Mouse (Mus musculus) gastrocnemius, postnatal 10 days (tissue): ENCODE results near the gene Fbxo42. TPM values are rescaled to one million over a fixed set of nuclear protein-coding genes. Genes with fewer than 3 reads are reported as not detected.

Experiments
- DNase-seq: peaks from one replicate; pipeline ENCODE4 v3.0.0; 2021; ENCODE audit warnings: mixed read lengths
- total RNA-seq, 2 experiments: library from RNA; stranded (reverse); gene quantifications; 2 replicates each; pipeline ENCODE4 v1.2.3; 2021

Fbxo42 gene
- total RNA-seq, 2 experiments from 2014 or later = 10.0 to 11.4 TPM

DNA sequence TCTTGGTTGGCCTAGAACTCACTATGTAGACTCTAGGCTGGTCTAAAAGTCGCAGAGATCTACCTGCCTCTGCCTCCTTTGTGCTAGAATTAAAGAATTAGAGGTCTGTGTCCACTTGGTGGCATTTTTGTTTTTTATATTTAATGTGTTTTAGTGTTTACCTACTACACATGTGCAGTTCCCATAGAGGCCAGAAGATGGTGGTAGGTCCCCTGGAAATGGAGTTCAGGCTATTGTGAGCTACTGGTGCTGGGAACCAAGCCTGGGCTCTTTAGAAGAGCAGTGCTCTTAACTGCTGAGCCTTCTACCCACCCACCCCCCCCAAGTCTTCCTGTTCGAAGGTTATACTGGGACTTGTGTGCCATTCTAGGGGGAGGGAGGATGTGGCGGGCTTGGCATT, 19.4 kb downstream of the Fbxo42 start:
- DNase-seq = no peak

DNA sequence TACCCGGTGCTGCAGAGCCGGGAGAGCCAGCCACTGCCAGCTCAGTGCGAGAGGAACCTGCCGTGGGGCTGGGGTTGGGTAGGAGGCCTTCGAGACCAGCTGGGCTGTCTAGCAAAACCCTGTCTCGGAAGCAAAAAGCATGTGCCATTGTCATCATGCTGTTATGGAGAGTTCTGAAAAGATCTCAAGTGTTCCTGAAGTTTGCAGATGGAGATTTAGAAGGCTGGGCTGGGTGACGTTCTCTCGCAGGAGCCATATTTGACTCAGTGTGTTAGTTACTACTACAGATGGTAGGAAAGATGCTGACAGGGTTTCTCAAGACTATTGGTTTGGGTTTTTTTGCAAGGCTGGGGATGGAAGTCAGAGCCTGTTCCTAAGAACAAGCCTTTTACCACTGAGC, 24.4 kb downstream of the Fbxo42 start:
- DNase-seq = no peak

GRCm38 (mm10) chr4:141175783-141176182, 28.1 kb downstream of the Fbxo42 start:
- no peak for DNase-seq

DNA sequence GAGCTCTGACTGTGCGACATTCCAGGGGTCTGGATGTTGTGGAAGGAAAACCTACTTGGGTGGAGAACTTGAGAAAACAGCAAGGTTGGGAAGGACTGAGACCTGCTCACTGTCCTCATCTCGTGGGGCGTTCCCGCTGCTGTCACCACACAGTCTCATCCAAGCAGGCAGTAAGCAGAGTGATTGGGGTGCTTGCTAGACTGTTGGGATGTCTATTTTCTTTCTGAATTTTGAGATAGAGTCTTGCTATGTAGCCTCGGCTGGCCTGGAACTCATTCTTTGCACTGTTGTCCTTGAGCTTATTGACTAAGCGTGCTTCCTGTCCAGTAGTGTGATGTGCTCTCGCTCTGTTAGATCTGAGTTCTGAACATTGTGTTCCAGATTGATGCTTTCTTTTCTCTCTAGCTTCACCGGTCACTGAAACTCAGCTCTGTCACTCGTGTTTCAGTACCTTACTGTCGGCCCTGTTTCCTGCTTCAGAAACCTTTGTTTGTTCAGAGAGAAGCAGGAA, 28.7 kb downstream of the Fbxo42 start:
- no peak for DNase-seq

DNA sequence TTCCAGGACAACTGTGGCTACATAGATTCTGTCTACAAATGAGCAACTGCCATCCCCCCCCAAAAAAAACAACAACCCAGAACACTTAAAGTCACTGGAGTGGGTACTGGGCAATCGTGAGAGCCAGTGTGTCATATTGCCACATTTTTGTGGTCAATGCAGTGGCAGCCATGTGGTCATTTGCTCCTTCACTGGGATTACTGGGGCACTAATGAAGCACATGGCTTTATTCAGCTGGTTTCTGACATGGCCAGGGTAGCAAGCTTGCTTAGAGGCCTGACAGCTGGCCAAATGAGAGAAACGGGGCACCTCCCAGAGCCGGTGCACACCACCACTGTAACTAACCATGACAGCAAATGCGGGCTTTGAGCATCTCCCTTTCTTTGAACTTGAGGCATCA, 30.8 kb downstream of the Fbxo42 start:
- DNase-seq = no peak

DNA sequence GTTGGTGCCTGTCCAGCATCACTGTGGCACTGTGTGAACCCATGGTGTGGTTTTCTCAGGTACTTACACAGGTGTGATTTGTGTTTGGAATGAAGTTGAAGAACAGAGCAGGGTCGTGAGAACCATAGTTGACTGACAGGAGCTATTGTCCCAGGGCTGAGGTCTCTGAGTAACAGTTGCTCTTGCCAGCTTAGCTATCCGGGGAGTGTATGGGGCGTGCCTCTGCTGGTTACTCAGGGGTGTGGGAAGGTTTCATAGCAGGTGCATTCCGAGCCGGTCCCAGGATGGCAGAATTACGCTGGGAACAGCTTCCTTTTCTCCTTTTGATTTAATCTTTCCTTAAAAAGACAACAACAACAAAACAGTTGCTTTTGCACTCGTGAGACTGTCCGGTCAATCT, 33.1 kb downstream of the Fbxo42 start:
- no peak for DNase-seq

- DNase-seq = no peak
Measured at GRCm38 (mm10) chr4:141181981-141182380, 34.3 kb downstream of the Fbxo42 start.

DNA sequence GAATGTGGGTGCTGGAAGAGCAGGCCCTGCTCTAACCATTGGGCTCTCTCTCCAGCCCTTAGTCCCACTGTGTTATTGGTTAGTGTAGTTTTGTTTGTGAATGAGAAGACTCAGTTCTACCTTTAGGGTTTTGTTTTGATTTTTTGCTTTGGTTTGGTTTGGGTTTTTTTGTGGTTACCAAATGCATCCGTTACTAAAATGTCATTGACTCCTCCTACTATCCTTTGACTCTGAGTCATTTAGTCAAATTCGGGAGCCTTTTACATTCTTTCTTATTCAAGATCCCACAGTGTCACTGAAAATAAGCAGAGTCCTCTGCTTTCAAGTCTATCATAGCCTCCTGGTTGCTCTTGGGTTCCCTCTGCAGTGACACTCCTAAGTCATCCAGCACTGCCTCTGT, 36.2 kb downstream of the Fbxo42 start:
- no peak for DNase-seq

- DNase-seq = no peak
Measured at GRCm38 (mm10) chr4:141184426-141184825, 36.7 kb downstream of the Fbxo42 start.

- no peak for DNase-seq
Measured at GRCm38 (mm10) chr4:141186923-141187836, 39.5 kb downstream of the Fbxo42 start.

GRCm38 (mm10) chr4:141191294-141191693, 43.6 kb downstream of the Fbxo42 start:
- DNase-seq = no peak

GRCm38 (mm10) chr4:141194553-141194952, 46.8 kb downstream of the Fbxo42 start:
- no peak for DNase-seq

DNA sequence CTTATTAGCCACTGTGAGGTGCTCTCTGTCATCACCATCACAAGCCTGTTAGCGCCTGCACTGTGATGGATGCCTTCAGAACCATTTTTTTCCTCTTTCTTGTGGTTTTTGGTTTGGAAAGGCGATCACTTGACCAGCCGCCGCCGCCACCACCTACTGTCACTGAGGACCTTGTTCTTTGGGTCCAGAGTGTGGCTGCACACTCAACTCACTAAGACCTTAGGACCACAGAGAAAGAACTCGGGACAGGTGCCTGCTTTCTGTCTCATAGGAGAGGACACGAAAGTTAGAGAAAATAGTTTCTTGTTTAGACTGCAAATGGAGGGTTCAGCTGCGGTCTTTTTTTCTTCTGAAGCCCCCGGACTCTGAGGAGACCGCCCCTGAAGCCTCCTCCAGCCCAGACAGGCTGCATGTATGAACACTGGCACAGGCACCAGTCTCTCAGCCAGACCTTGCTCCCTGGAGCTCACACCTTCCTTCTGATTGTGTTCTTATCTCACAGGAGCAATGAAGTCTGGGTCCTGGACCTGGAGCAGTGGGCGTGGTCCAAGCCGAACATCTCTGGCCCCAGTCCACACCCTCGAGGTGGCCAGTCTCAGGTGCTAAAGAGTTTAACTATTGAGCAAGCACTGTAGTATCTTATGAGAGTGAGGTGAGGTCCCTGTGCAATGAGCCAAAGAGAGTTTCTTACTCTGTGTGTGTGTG, 49.4 kb downstream of the Fbxo42 start:
- no peak for DNase-seq

DNA sequence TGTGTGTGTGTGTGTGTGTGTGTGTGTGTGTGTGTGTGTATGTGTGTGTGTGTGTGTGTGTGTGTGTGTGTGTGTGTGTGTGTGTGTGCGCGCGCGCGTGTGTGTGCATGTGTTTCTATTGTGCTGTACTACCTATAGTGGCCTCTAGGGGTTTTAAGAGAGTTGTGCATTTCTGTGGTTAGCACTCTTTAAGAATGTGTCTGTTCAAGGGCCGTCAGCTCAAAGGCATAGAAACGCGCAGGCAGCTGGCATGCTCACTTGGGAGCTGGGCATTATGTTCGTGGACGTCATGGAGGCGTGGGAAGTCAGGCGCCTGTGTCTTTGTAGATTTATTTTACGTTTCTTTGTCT, 49.9 kb downstream of the Fbxo42 start:
- DNase-seq = no peak

DNA sequence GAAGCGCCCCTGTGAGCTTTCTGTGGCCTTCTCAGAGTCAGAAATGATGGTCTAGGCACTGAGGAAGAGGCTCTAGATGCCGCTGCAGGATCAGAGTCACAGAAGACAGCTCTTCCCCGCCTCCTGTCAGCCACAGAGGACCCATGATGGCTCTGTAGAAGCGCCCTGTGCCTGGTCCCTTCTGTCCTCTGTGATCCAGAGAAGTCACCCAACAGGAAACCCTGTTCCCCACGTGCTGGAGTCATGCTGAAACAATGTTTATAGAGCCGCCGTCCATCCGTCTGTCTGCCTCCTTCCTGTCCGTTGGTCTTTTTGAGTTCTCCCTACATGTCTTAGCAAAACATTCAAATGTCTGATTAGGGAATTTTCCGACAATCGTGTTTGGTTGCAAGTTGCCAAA, 53.2 kb downstream of the Fbxo42 start:
- no peak for DNase-seq

- DNase-seq = no peak
Measured at GRCm38 (mm10) chr4:141202192-141202591, 54.5 kb downstream of the Fbxo42 start.

DNA sequence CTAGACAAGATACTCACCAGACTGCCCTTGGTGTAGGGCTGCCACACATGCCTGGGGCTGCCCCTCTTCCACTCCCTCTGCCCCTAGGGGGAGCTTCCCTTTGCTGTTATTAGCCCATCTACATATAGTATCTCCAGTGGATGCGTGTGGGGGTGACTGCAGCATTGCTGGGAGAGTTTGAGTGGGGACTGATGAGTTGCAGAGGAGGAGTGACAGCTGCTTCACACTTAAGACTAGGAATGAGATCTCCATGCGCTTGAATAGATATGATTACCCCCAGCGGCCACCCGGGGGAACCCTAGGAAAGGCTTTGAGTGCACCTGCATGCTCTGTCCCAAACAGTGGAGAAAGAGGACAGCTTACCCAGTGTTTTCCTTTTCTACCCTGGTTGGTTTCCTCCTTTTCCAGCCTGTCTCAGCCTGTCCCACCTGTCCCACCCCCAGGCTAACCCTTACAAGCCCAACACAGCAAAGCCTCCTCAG, 56.9 kb downstream of the Fbxo42 start:
- DNase-seq = no peak

- no peak for DNase-seq
Measured at GRCm38 (mm10) chr4:141207081-141207480, 59.4 kb downstream of the Fbxo42 start.

DNA sequence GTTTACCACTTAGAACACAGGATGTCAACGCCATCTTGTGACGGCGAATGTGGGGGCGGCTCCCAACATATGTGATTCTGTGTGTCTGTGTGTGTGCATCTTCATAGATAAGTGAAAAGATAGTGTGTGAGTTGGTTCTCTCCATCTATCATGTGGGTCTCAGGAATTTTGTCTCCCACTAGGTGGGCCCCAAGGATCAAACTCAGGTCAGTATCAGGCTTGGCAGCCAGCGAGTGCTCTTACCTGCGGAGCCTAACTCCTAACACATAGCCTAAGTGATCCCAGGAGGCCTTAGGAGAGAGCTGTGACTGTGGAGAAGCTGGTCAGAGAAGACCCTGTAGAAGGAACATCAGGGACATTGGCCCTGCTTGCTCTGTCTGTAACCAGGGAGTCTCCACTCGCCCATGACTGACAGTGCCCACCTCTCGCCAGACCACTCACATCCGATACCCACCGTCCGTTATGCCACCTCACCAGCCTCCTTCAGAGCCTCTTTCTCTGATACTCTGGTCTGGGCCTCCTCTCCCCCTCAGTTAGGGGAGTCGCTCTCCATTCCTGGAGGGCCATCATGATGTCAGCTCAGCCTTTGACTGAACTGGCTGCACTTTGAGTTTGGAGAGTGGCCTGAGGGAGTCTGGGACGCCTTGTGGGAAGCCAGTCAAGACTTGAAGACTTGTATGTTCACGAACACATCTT, 63.0 kb downstream of the Fbxo42 start:
- DNase-seq = no peak

DNA sequence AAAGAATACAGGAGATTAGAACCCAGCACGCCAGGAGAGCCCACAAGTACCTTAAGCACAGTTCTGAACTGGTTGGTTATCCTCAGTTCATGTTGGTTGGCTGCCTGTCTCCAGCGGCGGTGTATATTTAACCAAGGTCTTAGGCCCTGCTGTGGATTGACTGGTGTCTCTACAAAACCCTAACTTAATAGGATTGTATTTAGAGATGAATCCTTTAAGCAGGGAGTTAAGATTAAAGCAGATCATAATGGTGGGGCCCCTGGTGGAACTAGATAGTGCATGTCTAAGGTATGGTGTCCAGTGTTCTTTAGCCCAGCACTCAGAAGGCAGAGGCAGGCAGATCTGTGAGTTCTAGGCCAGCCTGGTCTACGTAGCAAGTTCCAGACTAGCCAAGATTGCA, 63.9 kb downstream of the Fbxo42 start:
- DNase-seq = no peak

DNA sequence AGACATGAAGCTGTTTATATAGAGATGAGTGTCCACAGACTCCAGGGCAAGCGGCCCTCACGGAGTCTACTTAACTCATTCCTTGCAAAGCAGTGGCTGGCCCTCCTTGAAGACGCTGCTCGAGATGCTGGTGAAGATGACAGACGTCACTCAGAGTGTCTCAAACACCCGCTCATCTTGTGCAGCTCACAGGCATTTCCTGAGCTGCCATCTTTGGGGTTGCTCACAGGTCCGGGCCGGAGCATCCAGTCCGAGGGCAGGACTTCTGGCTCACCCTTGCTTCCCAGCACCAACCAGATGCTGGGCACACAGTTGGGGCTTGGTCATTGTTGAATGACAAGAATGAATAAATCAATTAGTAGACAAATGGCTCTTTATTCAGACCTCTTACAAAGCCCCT, 65.2 kb downstream of the Fbxo42 start:
- DNase-seq = no peak

DNA sequence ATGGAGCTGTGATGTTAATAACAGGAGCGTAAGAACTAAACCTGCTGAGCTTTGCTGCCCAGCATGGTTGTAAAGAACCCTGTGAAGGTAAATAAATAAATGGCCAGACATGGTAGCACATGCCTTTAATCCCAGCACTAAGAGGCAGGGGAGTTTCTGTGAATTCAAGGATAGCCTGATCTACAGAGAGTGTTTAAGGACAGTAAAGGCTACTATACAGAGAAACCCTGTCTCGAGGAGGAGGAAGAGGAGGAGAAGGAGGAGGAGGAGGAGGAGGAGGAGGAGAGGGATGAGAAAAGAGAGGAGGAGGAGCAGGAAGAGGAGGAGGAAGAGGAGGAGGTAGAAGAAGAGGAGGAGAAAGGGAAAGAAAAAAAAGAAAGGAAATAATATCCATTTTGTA, 65.6 kb downstream of the Fbxo42 start:
- no peak for DNase-seq
